Mouse (Mus musculus): ENCODE results near the gene Srgap3. TPM values are rescaled to one million over a fixed set of nuclear protein-coding genes. Genes with fewer than 3 reads are reported as not detected.
"Not testable (repeated sequence)": the region's sequence is repeated elsewhere in the genome, so short reads cannot be mapped to it uniquely, and the experiment has no call there.

The Srgap3 gene
- total RNA-seq, 2 experiments from 2014 or later: 254 to 257 TPM

- no peak for DNase-seq (ENCODE audit: low spot score in 2 of 2)
Observed at GRCm38 (mm10) chr6:112756866-112757265, 190.2 kb downstream of the Srgap3 start.

GRCm38 (mm10) chr6:112754994-112755393 is 192.1 kb downstream of the Srgap3 start:
- DNase-seq (ENCODE audit: low spot score in 2 of 2): no peak

DNA sequence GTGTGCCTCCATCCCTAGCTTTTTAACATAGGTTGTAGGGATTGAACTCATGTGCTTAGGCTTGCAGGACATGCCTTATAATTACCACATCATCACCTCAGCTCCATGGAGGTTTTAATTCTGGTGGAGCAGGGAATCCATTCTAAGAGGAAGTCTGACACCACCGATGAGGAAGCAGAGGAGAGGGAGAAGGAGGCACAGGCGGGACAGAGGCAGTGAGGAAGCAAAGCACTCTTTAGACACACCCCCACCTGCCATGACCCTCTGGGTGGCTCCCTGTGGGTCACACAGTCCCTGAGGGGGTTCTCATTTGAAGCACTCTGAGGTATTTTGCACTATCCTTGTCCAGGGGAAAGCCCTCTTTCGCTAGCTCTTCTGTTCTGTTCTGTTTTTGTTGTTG is 194.5 kb downstream of the Srgap3 start:
- no peak for DNase-seq (ENCODE audit: low spot score in 2 of 2)

DNA sequence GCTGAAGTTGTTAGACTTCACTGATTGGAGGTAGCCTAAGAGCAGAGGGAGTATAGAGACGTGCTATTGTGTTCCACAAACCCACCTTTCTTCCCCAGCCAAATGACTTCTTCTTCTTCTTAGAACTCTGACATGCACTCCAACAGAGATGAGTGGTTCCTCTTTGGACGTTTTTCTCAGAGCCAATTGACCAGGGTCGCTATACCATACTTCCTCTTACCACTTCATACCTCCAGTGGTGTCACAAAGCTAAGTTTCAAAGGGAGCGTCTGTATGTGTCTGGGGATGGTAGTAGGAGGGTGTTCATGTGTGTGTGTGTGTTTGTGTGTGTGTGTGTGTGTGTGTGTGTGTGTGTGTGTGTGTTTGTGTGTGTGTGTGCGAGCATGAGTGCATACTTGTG is 195.1 kb downstream of the Srgap3 start:
- DNase-seq (ENCODE audit: low spot score in 2 of 2): no peak

- DNase-seq (ENCODE audit: low spot score in 2 of 2): no peak
Observed at GRCm38 (mm10) chr6:112742297-112742696, 204.8 kb downstream of the Srgap3 start.

GRCm38 (mm10) chr6:112741766-112742165 is 205.3 kb downstream of the Srgap3 start:
- DNase-seq (ENCODE audit: low spot score in 2 of 2): peak in 1 of 2 experiments; percentile 59

- DNase-seq (ENCODE audit: low spot score in 2 of 2): no peak
Observed at GRCm38 (mm10) chr6:112739635-112740034, 207.4 kb downstream of the Srgap3 start.

DNA sequence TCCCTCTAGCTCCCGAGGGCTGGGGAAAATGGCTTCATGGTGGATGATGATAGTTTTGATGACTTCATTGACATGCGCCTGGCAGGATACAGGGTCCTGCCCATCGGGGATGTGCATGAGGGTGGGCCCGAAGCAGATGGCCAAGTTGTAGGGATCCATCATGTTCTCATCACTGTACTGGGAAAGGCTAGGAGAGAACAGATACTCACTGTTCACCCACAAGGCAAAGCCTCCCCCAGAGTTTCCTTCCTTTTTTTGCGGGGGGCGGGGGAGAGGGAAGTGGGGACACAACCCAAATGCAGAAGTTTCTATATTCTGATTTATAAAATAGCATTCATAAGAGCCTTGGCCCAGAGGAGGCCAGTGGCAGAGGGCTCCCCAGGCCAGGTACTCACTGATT is 208.1 kb downstream of the Srgap3 start:
- peak in 1 of 2 experiments; percentile 66 for DNase-seq (ENCODE audit: low spot score in 2 of 2)

GRCm38 (mm10) chr6:112736471-112736870 is 210.6 kb downstream of the Srgap3 start:
- peak; percentile 42 to 70 for DNase-seq (ENCODE audit: low spot score in 2 of 2)

- DNase-seq (ENCODE audit: low spot score in 2 of 2): no peak
Observed at GRCm38 (mm10) chr6:112735054-112735453, 212.0 kb downstream of the Srgap3 start.

DNA sequence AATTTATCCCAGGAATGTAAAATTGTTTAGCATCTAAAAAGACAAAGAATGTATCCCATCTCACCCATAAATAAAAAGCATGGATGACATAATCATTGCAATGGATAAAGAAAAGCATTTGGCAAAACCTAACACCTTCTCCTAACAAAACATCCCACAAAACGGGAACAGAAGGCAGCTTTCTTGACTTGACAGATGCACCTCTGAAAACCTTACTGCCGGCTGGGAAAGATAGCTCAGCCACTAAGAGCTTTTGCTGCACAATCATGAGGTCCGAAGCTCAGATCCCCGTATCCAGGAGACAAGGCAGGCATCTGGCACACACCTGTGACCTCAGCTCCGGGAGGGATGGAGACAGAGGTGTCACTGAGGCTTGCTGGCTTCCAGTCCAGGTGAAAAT is 213.1 kb downstream of the Srgap3 start:
- no peak for DNase-seq (ENCODE audit: low spot score in 2 of 2)

DNA sequence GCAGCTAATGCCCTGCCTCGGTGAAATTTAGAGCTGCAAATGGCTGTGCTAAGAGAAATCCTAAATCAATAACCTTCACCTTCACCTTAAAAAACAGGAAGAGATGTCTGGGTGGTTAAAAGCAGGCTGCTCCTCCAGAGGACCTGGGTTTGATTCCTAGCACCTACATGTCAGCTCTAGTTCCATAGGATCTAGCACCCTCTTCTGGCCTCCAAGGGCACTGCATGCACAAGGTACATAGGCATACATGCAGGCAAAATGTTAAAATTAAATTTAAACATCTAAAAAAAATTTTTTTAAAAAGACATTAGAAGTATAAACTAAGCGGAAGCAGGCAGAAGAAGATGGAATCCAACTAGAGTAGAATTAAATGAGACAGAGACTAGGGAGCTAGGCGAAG is 214.6 kb downstream of the Srgap3 start:
- DNase-seq (ENCODE audit: low spot score in 2 of 2): no peak

DNA sequence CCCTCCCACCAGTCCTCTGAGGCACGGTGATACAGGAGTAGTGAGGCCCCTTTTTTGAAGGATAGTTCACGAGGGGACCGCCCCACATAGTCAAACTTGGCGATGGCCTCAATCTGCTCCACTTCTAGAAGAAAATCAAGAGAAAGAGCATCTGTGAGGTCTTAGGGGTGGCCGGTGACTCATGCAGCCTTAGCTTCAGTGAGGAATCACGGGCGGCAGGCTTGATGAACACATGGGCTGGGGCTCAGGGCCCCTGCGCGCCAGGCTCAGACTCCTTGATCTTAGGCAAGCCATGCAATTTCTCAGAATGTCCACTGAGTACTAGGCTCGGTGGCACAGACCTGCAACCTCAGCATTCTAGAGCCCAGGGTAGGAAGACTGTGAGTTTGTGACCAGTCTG is 215.7 kb downstream of the Srgap3 start:
- no peak for DNase-seq (ENCODE audit: low spot score in 2 of 2)

GRCm38 (mm10) chr6:112728760-112729422 is 218.2 kb downstream of the Srgap3 start:
- DNase-seq (ENCODE audit: low spot score in 2 of 2): peak; percentile 44 to 71

DNA sequence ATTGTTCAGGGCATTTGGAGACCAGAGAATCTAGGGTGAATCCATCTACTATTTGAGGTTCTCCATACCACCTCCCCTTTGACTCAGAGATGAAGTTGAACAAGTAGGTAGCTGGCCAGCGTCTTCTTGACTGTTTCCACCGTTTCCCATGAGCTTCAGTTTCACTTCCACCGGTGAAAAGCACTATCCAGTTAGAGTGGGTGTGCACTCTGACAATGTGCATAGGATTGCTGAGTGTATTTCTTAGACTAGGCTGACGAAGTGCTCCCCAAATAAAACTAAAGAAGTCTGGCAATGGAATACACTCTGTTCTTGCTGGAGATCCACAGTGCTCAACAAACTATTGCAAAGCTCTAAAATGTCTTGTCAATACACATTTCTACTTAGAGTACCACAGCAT is 221.6 kb downstream of the Srgap3 start:
- no peak for DNase-seq (ENCODE audit: low spot score in 2 of 2)

- DNase-seq (ENCODE audit: low spot score in 2 of 2): no peak
Observed at GRCm38 (mm10) chr6:112720409-112721080, 226.5 kb downstream of the Srgap3 start.

- DNase-seq (ENCODE audit: low spot score in 2 of 2): peak in 1 of 2 experiments; percentile 60
Observed at GRCm38 (mm10) chr6:112719983-112720382, 227.1 kb downstream of the Srgap3 start.

- DNase-seq (ENCODE audit: low spot score in 2 of 2): no peak
Observed at GRCm38 (mm10) chr6:112717168-112717567, 229.9 kb downstream of the Srgap3 start.

DNA sequence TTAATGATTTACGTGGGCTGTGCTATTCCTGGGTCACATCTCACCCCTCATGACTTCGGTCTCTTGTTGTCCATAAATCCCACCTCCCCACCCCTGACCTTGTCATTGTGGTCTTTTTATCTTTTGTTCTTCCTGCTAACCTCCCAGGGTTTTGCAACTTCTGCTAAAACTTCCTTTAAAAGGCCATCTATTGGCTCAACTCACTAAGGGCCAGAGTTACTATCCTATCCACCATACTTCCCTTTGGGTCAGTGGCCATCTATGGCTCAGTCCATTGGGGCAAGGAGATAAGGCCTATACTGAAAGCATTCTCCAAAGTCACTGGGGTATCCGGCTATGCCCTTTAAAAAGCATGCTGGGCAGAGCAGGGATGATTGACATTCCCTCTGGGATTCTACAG is 233.1 kb downstream of the Srgap3 start:
- no peak for DNase-seq (ENCODE audit: low spot score in 2 of 2)

DNA sequence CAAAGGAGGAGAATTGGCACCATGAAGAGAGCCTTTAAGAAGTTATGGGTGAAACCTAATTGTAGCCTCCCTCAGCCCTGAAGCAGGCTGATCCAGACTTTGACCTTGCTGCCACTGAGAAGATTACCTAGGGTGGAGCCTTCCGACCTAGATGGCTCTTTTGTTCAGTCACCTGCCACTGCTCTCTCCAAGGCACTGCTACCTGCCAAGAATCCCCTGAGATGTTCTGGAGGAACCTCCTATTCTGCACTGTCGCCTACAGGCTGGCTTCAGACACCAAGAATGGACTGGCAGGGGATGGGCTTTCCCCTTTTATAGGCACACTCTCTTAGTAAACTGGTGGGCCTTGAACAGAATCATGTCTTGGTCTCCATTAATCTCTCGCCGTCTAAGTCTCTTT is 244.8 kb downstream of the Srgap3 start:
- DNase-seq (ENCODE audit: low spot score in 2 of 2): not testable (repeated sequence)

DNA sequence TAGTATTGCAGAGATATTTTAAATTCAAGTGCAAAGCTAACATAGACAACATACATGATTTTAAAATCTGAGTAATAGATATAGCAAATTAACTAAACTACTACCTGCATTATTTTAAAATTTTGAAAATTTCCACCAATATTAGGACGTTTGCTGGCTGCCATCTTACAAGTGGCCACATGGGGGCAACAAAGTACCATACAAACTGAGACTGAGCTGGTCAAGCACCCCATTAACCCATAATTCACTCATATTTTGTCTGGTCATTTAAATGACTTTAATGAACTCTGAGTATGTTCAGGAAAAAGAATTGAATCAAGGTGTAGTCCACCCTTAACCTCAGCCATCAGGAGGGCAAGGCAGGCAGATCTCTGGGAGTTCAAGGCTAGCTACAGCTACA is 246.7 kb downstream of the Srgap3 start:
- peak; percentile 46 to 69 for DNase-seq (ENCODE audit: low spot score in 2 of 2)

- no peak for DNase-seq (ENCODE audit: low spot score in 2 of 2)
Observed at GRCm38 (mm10) chr6:112699115-112699514, 248.0 kb downstream of the Srgap3 start.

Measured in layer of hippocampus, postnatal 14 days (tissue).